Mouse (Mus musculus) gastrocnemius, adult 18-20 months (tissue): Measurements from ENCODE around the gene Gramd1b. TPM values are rescaled to one million over a fixed set of nuclear protein-coding genes. Genes with fewer than 3 reads are reported as not detected.
A peak's percentile ranks its signal among the peaks of the same experiment; 100 is the strongest.

ENCODE experiments used
- DNase-seq: peaks from one replicate; pipeline ENCODE4 v3.0.0; 2021; ENCODE audit warnings: low spot score
- total RNA-seq, 2 experiments: library from RNA; stranded (reverse); gene quantifications; 2 replicates each; pipeline ENCODE4 v1.2.3; 2021

Gene Gramd1b
- total RNA-seq, 2 experiments from 2014 or later: 7.5 to 7.9 TPM

- DNase-seq: peak; percentile 40
Observed at GRCm38 (mm10) chr9:40316865-40317660, 214.1 kb downstream of the Gramd1b start.

- DNase-seq: no peak
Observed at GRCm38 (mm10) chr9:40311813-40312212, 219.4 kb downstream of the Gramd1b start.

DNA sequence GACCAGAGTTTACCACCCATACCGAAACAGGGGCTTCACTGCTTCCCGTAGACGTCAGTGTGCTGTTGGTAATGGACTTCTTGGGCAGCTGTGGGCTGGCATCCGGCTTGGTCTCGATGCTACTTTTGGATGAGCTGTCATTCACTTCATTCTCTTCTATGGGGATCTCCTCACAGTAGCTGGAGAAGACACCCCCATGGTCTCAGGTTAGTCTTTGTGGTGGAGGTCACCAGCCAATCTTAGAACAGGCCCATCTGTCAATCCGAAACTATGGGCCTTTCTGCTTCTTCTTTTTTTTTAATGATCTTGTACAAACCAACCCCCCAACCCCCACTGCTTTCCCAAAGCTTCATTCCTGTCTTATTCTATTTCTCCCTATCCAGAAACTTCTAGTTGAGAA lies 221.3 kb downstream of the Gramd1b start:
- DNase-seq: no peak

- DNase-seq: no peak
Observed at GRCm38 (mm10) chr9:40307311-40307710, 223.9 kb downstream of the Gramd1b start.

DNA sequence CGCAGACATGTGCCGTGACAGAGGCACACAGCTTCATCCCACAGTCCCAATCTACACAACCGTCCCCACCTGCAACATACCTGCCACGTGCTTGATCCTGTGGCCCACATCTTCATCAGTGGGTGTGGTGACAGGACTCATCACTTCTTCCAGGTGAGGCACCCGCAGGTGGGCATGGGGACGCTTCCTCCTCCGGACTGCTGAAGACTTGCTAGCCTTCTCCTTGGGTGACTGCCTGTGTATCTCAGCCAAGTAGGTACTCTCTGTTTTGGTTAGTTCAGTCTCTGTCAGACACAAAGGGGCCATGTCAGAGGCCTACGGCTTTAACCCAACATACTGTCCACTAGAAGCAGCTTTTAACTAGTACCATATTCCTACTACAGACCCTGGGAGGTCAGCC lies 226.9 kb downstream of the Gramd1b start:
- no peak for DNase-seq

- no peak for DNase-seq
Observed at GRCm38 (mm10) chr9:40302375-40302774, 228.8 kb downstream of the Gramd1b start.

GRCm38 (mm10) chr9:40301475-40301874 lies 229.7 kb downstream of the Gramd1b start:
- no peak for DNase-seq

GRCm38 (mm10) chr9:40300018-40300989 lies 230.9 kb downstream of the Gramd1b start:
- DNase-seq: no peak

GRCm38 (mm10) chr9:40299323-40299722 lies 231.9 kb downstream of the Gramd1b start:
- DNase-seq: no peak

- DNase-seq: no peak
Observed at GRCm38 (mm10) chr9:40297969-40298368, 233.2 kb downstream of the Gramd1b start.

- DNase-seq: no peak
Observed at GRCm38 (mm10) chr9:40296251-40296650, 234.9 kb downstream of the Gramd1b start.

DNA sequence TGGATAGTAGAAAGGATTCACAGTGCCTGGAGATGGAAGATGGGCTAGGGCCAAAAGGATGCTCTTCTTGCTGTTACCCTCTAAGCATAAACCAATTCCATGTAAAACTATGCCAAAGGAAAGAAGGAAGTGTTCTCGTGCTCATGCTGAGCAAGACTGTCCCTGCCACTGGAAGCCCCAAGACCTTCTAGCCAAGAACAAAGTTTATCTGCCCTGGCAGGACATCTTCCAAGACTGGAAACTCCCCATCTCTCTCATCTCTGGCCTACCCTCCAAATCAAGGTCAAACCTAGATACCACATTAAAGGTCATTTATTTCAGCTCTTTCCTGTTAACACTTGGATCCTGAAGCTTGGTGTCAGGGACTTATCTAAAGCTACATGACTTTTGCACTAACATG lies 236.3 kb downstream of the Gramd1b start:
- DNase-seq: no peak

GRCm38 (mm10) chr9:40294210-40294609 lies 237.0 kb downstream of the Gramd1b start:
- DNase-seq: no peak

DNA sequence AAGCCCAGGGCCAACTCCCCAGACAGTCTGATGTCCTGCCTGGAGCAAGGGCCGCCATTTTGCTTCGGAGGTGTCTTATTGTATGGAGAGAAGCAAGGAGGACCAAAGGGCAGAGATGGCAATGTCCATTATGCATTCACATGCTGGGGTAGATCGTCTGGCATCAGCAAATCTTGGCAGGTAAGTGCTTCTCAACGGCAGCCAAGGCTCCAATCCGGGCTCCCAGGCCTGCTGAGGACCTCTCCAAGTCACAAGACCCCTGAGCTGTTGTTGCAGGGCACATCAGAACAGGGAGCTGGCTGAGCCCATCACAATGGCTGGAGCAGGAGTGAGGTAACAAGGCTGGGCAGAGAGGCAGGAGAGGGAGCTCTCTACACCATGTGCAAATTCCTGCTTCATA lies 237.4 kb downstream of the Gramd1b start:
- no peak for DNase-seq

DNA sequence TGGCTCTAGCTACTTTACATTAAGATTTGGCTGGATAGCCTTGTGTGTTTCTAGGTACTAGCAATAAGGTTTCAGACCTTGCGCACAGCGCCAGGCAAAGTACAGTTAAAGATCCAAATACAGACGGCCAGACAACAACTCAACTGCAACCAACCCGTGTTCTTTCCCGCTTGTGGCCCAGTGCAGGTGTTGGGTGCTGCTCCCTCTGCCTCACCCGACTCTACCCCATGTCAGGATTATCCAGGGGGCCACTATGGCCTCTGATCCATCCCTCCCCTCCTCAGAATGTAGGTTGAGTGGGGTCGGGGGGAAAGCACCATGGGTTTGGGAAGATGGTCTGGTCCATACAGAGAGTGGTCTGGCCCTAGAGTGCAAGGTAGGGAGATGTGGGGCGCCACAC lies 237.9 kb downstream of the Gramd1b start:
- DNase-seq: no peak

DNA sequence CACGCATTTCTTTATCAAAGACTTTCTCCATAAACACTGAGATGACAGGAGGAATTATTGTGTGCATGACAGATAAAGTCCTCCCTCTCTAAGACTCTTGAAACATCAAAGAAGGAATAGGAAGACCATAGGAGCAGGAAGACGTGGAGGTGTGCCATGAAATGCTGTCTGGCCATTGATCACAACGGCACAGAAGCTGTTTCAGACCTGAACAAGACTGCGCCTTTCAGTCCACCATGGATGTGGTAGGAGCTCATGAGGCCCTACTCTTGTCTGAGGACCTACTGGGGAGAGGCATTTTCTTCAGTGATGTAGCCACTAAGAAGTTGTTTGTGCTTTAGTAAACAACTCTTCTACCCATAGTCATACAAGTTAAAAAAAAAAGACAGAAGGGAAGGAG lies 238.7 kb downstream of the Gramd1b start:
- DNase-seq: no peak

- no peak for DNase-seq
Observed at GRCm38 (mm10) chr9:40282968-40283367, 248.2 kb downstream of the Gramd1b start.

- DNase-seq: no peak
Observed at GRCm38 (mm10) chr9:40279438-40279837, 251.7 kb downstream of the Gramd1b start.

GRCm38 (mm10) chr9:40277671-40278070 lies 253.5 kb downstream of the Gramd1b start:
- DNase-seq: no peak

- no peak for DNase-seq
Observed at GRCm38 (mm10) chr9:40275904-40276303, 255.3 kb downstream of the Gramd1b start.

- no peak for DNase-seq
Observed at GRCm38 (mm10) chr9:40272822-40273221, 258.4 kb downstream of the Gramd1b start.

- no peak for DNase-seq
Observed at GRCm38 (mm10) chr9:40271075-40271474, 260.1 kb downstream of the Gramd1b start.
